Mouse (Mus musculus) intestine, postnatal 0 days (tissue): ENCODE results near the gene Mad2l2. TPM values are rescaled to one million over a fixed set of nuclear protein-coding genes. Genes with fewer than 3 reads are reported as not detected.

ENCODE experiments used
- ATAC-seq: fragments of 200-750 bp; cut with Nextera tagmentation; 2 replicates; pipeline ENCODE4 v1.8.0; 2017; ENCODE audit warnings: mild to moderate bottlenecking, moderate TSS enrichment, moderate library complexity
- H3K27ac ChIP-seq: fragments of 300-500 bp; sonication (generic); 2 replicates; pipeline ENCODE4 v1.5.1; 2014; ENCODE audit warnings: mild to moderate bottlenecking, low read depth, low read length, moderate library complexity
- H3K27me3 ChIP-seq: fragments of 300-500 bp; sonication (generic); replicated peaks from 2 replicates; pipeline ENCODE4 v1.6.1; 2014; ENCODE audit warnings: low read length, mixed read lengths; ENCODE audit not compliant: control insufficient read depth, insufficient read depth
- H3K36me3 ChIP-seq: fragments of 300-500 bp; sonication (generic); 2 replicates; pipeline ENCODE4 v1.6.1; 2014; ENCODE audit warnings: mild to moderate bottlenecking, moderate library complexity; ENCODE audit not compliant: control insufficient read depth, insufficient read depth
- H3K4me1 ChIP-seq: fragments of 300-500 bp; sonication (generic); replicated peaks from 2 replicates; pipeline ENCODE4 v1.6.1; 2014; ENCODE audit warnings: antibody characterized with exemption, low read length, mixed read lengths; ENCODE audit not compliant: control insufficient read depth, insufficient read depth
- H3K4me2 ChIP-seq: fragments of 300-500 bp; sonication (generic); replicated peaks from 2 replicates; pipeline ENCODE4 v1.6.1; 2014; ENCODE audit warnings: low read depth, mild to moderate bottlenecking, moderate library complexity
- H3K4me3 ChIP-seq: fragments of 300-500 bp; sonication (generic); 2 replicates; pipeline ENCODE4 v1.5.1; 2014; ENCODE audit warnings: low read depth, low read length
- H3K9ac ChIP-seq: fragments of 300-500 bp; sonication (generic); 2 replicates; pipeline ENCODE4 v1.6.1; 2014; ENCODE audit warnings: mild to moderate bottlenecking, low read depth, low read length
- H3K9me3 ChIP-seq: fragments of 300-500 bp; sonication (generic); 2 replicates; pipeline ENCODE4 v1.6.1; 2016; ENCODE audit warnings: mixed run types; ENCODE audit not compliant: control insufficient read depth
- CTCF ChIP-seq: sonication (generic); IDR thresholded peaks from 2 replicates; pipeline ENCODE4 v1.5.1; 2016; ENCODE audit warnings: low read depth, mild to moderate bottlenecking, control low read depth, antibody characterized with exemption, moderate library complexity
- WGBS: fragments of 180-500 bp; shearing (Covaris S2); extraction: QIAGEN DNeasy Blood & Tissue Kit; methylation state at CpG from one replicate; pipeline ENCODE4 v1.1.7; 2014; 5-methylcytosine and 5-hydroxymethylcytosine counted together
- polyA plus RNA-seq: library from polyadenylated mRNA; unstranded; fragments of >200 nt; fragmentation: Nextera tagmentation; extraction: Ambion mirVana; gene quantifications from 2 replicates; pipeline ENCODE4 v1.2.1, GENCODE M21; 2015

Gene Mad2l2
- polyA plus RNA-seq, 1 experiment from 2014 or later, result 24.9 TPM

- no peaks in the 10 kb centered on the region for H3K36me3 ChIP-seq
- 47% methylated on average over 3 of the region's 3 CpGs for WGBS
- no peaks in the 10 kb centered on the region for H3K4me1 ChIP-seq
- H3K9ac ChIP-seq, result no peak overlapping the region
- no peak overlapping the region for H3K4me3 ChIP-seq
- no peaks in the 10 kb centered on the region for H3K9me3 ChIP-seq
- no peak overlapping the region for H3K27ac ChIP-seq
- H3K27me3 ChIP-seq, result no peaks in the 10 kb centered on the region
- ATAC-seq, result no peak
- no peak for TF ChIP-seq CTCF
- no peak overlapping the region for H3K4me2 ChIP-seq
Observed at GRCm38 (mm10) chr4:148122694-148123066, 7.5 kb upstream of the Mad2l2 start.

GRCm38 (mm10) chr4:148128241-148128640 is 1.9 kb upstream of the Mad2l2 start:
- ATAC-seq, result no peak
- 45% methylated on average over 1 of the region's 1 CpGs for WGBS
- no peak overlapping the region for H3K27ac ChIP-seq
- no peaks in the 10 kb centered on the region for H3K36me3 ChIP-seq
- no peaks in the 10 kb centered on the region for H3K9me3 ChIP-seq
- H3K9ac ChIP-seq, result no peak overlapping the region
- peaks cover 46% of the 10 kb centered on the region for H3K27me3 ChIP-seq
- no peaks in the 10 kb centered on the region for H3K4me1 ChIP-seq
- no peak overlapping the region for H3K4me2 ChIP-seq
- no peak for TF ChIP-seq CTCF
- H3K4me3 ChIP-seq, result no peak overlapping the region

GRCm38 (mm10) chr4:148128672-148129071 is 1.5 kb upstream of the Mad2l2 start:
- H3K9me3 ChIP-seq, result no peaks in the 10 kb centered on the region
- ATAC-seq, result no peak
- no peak overlapping the region for H3K4me2 ChIP-seq
- H3K27ac ChIP-seq, result no peak overlapping the region
- TF ChIP-seq CTCF, result no peak
- H3K4me3 ChIP-seq, result no peak overlapping the region
- H3K36me3 ChIP-seq, result no peaks in the 10 kb centered on the region
- H3K4me1 ChIP-seq, result no peaks in the 10 kb centered on the region
- H3K27me3 ChIP-seq, result peaks cover 46% of the 10 kb centered on the region
- H3K9ac ChIP-seq, result no peak overlapping the region
- WGBS, result 58% methylated on average over 2 of the region's 2 CpGs

GRCm38 (mm10) chr4:148130561-148131413 is 603 bp downstream of the Mad2l2 start, which contains the start of gene Draxin:
TSS of gene Draxin (minus strand) at chr4:148130698.
- Histone ChIP-seq H3K9me3 (no peaks in the 10 kb centered on the region), H3K4me2 (peak within 1 kb of the TSS; percentile 74), H3K27ac (no peak within 1 kb of the TSS), H3K27me3 (peaks cover 50% of the 10 kb centered on the region), H3K4me1 (no peaks in the 10 kb centered on the region), H3K9ac (0 out of 2 replicates have a peak within 1 kb of the TSS, but pooled peaks have one; percentile 17), H3K4me3 (peak within 1 kb of the TSS; percentile 43), H3K36me3 (no peaks in the 10 kb centered on the region)
- WGBS, result under 1% methylated on average over 80 of the region's 87 CpGs
- TF ChIP-seq CTCF, result no peak
- peak; percentile 41; the same call in 1 of the 2 replicates for ATAC-seq

GRCm38 (mm10) chr4:148131497-148132081 is 1.4 kb downstream of the Mad2l2 start:
- Histone ChIP-seq H3K9ac (no peak overlapping the region), H3K4me3 (no peak overlapping the region), H3K4me2 (peak overlapping the region; percentile 74), H3K27me3 (peaks cover 50% of the 10 kb centered on the region), H3K27ac (no peak overlapping the region), H3K9me3 (no peaks in the 10 kb centered on the region), H3K36me3 (no peaks in the 10 kb centered on the region), H3K4me1 (no peaks in the 10 kb centered on the region)
- no peak for TF ChIP-seq CTCF
- WGBS, result 3% methylated on average over 21 of the region's 21 CpGs
- no peak for ATAC-seq

GRCm38 (mm10) chr4:148134988-148135387 is 4.8 kb downstream of the Mad2l2 start:
- Histone ChIP-seq H3K9ac (no peak overlapping the region), H3K4me2 (no peak overlapping the region), H3K4me3 (no peak overlapping the region), H3K4me1 (no peaks in the 10 kb centered on the region), H3K27ac (no peak overlapping the region), H3K27me3 (peaks cover 29% of the 10 kb centered on the region), H3K36me3 (no peaks in the 10 kb centered on the region), H3K9me3 (no peaks in the 10 kb centered on the region)
- 62% methylated on average over 8 of the region's 8 CpGs for WGBS
- no peak for TF ChIP-seq CTCF
- no peak for ATAC-seq
